Mouse (Mus musculus) ovary, postnatal 36 days (tissue): Measurements from ENCODE around the gene BC049352.

Experiments
- DNase-seq: peaks from one replicate; pipeline ENCODE4 v3.0.0; 2022; ENCODE audit warnings: low spot score, mixed read lengths

Gene BC049352

DNA sequence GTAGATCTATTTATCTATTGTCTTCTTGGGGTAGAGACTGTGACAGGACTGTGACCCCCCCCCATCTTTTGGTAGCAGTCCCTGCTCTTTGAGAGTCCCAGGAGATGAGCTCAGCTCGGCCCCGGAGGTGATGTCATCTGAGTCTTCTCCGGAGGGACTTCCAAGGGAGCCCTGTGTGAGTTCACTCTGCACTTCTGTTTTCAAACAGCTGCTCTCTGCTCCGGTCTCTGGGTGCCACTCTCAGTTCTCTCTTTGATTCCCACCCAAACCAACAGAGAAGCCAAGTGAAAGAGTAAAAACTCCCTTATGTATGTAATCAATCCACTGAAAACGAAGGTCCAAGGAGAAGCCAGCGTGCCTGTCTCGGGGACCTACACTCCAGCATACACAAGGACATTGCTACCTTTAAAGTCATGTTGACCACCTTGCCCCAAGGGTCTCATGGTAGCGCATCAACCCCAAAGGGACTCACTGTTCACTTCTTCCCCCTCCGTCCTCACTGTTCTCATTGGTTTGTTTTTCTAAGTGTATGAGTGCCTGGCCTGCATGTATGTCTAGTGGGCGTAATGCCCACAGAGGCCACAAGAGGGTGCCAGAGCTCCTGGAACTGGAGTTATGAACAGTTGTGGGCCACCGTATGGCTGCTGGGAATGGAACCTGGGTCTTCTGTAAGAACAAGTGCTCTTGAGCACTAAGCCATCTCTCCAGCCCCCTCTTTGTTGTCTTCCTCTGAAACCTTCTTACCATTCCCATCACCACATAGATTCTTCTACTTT lies 117.6 kb downstream of the BC049352 start:
- no peak for DNase-seq
